Mouse (Mus musculus) liver, embryonic 12.5 days (tissue): ENCODE measurements around the gene Zfp316. TPM values are rescaled to one million over a fixed set of nuclear protein-coding genes. Genes with fewer than 3 reads are reported as not detected.

Source experiments
- ATAC-seq: fragments of 200-750 bp; cut with Nextera tagmentation; 2 replicates; pipeline ENCODE4 v1.8.0; 2017; ENCODE audit warnings: moderate number of reproducible peaks, mild to moderate bottlenecking, moderate library complexity
- H3K27ac ChIP-seq: fragments of 300-500 bp; sonication (generic); 2 replicates; pipeline ENCODE4 v1.5.1; 2016; ENCODE audit warnings: mild to moderate bottlenecking
- H3K27me3 ChIP-seq: fragments of 300-500 bp; sonication (generic); replicated peaks from 2 replicates; pipeline ENCODE4 v1.6.1; 2016; ENCODE audit warnings: mild to moderate bottlenecking, moderate library complexity
- H3K36me3 ChIP-seq: fragments of 300-500 bp; sonication (generic); 2 replicates; pipeline ENCODE4 v1.6.1; 2016; ENCODE audit warnings: mild to moderate bottlenecking, moderate library complexity
- H3K4me1 ChIP-seq: fragments of 300-500 bp; sonication (generic); 2 replicates; pipeline ENCODE4 v1.6.1; 2016
- H3K4me2 ChIP-seq: fragments of 300-500 bp; sonication (generic); 2 replicates; pipeline ENCODE4 v1.6.1; 2016; ENCODE audit warnings: mild to moderate bottlenecking, moderate library complexity
- H3K4me3 ChIP-seq: fragments of 300-500 bp; sonication (generic); 2 replicates; pipeline ENCODE4 v1.5.1; 2016; ENCODE audit warnings: mild to moderate bottlenecking, moderate library complexity
- H3K9ac ChIP-seq: fragments of 300-500 bp; sonication (generic); 2 replicates; pipeline ENCODE4 v1.6.1; 2016; ENCODE audit warnings: mild to moderate bottlenecking, moderate library complexity
- H3K9me3 ChIP-seq: fragments of 300-500 bp; sonication (generic); replicated peaks from 2 replicates; pipeline ENCODE4 v1.6.1; 2016; ENCODE audit warnings: mild to moderate bottlenecking, moderate library complexity
- WGBS: fragments of 180-500 bp; shearing (Covaris S2); methylation state at CpG from one replicate; pipeline ENCODE4 v1.1.7; 2016; ENCODE audit not compliant: insufficient replicate concordance; 5-methylcytosine and 5-hydroxymethylcytosine counted together
- polyA plus RNA-seq: library from polyadenylated mRNA; unstranded; fragments of >200 nt; fragmentation: Nextera tagmentation; extraction: Ambion mirVana; gene quantifications from 2 replicates; pipeline ENCODE4 v1.2.1, GENCODE M21; 2016

Gene Zfp316
- polyA plus RNA-seq, 1 experiment from 2014 or later = 1.0 TPM

GRCm38 (mm10) chr5:143213832-143214231 is 56.0 kb downstream of the Zfp316 start:
- Histone ChIP-seq H3K4me1 (no peaks in the 10 kb centered on the region), H3K4me2 (no peak overlapping the region), H3K27ac (no peak overlapping the region), H3K27me3 (no peaks in the 10 kb centered on the region), H3K9ac (no peak overlapping the region), H3K36me3 (no peaks in the 10 kb centered on the region), H3K9me3 (peaks cover 3% of the 10 kb centered on the region), H3K4me3 (no peak overlapping the region)
- no peak for ATAC-seq
- 53% methylated on average over 2 of the region's 2 CpGs for WGBS

DNA sequence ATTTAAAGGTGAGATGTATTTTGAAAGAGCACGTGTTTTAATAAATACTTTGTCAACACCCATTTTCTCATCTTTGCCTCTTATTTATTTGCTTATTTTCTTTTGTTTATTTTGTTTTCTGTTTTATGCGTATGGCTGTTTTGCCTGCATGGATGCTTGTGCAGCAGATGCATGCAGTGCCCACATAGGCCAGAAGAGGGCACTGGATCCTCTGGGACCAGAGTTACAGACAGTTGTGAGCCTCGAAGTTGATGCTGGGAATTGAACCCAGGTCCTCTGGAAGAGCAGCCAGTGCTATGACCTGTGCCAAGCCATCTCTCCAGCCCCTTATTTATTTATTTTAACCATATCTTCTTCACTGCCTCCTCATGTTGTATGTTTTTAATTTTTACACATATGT is 64.8 kb downstream of the Zfp316 start:
- ATAC-seq = no peak
- H3K9ac ChIP-seq = no peak overlapping the region
- H3K9me3 ChIP-seq = peaks cover 12% of the 10 kb centered on the region
- no peaks in the 10 kb centered on the region for H3K27me3 ChIP-seq
- H3K27ac ChIP-seq = no peak overlapping the region
- no peaks in the 10 kb centered on the region for H3K4me1 ChIP-seq
- H3K36me3 ChIP-seq = no peaks in the 10 kb centered on the region
- WGBS = 55% methylated on average over 3 of the region's 3 CpGs
- no peak overlapping the region for H3K4me2 ChIP-seq
- H3K4me3 ChIP-seq = no peak overlapping the region

Other genes with a start within 250 kb of the Zfp316 start
- gene Rnf216, start 157.0 kb downstream of the Zfp316 start, polyA plus RNA-seq = 28.5 and 30.1 TPM in 2 replicates
- gene Olfr718-ps1, start 122.4 kb downstream of the Zfp316 start, polyA plus RNA-seq = not detected in 2 replicates
- 3.5 and 3.7 TPM in 2 replicates for gene Rbak, start 89.2 kb downstream of the Zfp316 start, polyA plus RNA-seq
- not detected in 2 replicates for gene Spdye4b, start 89.0 kb downstream of the Zfp316 start, polyA plus RNA-seq
- gene Spdye4a, start 43.1 kb downstream of the Zfp316 start, polyA plus RNA-seq = not detected in 2 replicates
- 5.5 TPM in 2 replicates for gene Zfp12, start 34.9 kb downstream of the Zfp316 start, polyA plus RNA-seq
- not detected in 2 replicates for gene Zfp853, start 23.6 kb upstream of the Zfp316 start, polyA plus RNA-seq
- gene E130309D02Rik, start 45.3 kb upstream of the Zfp316 start, polyA plus RNA-seq = 43.6 and 44.8 TPM in 2 replicates
- 41.9 and 42.9 TPM in 2 replicates for gene Zdhhc4, start 59.2 kb upstream of the Zfp316 start, polyA plus RNA-seq
- 0.04 TPM in 1 of 2 replicates, not detected in the other for gene Grid2ip, start 87.3 kb upstream of the Zfp316 start, polyA plus RNA-seq
- 171 and 174 TPM in 2 replicates for gene Kdelr2, start 133.8 kb upstream of the Zfp316 start, polyA plus RNA-seq
- 11.8 and 12.6 TPM in 2 replicates for gene Daglb, start 194.6 kb upstream of the Zfp316 start, polyA plus RNA-seq